Mouse (Mus musculus) limb, embryonic 11.5 days (tissue): ENCODE data around the gene Ptpn9. TPM values are rescaled to one million over a fixed set of nuclear protein-coding genes. Genes with fewer than 3 reads are reported as not detected.
"Not testable (repeated sequence)": the region's sequence is repeated elsewhere in the genome, so short reads cannot be mapped to it uniquely, and the experiment has no call there.

Experiments
- ATAC-seq: fragments of 200-750 bp; cut with Nextera tagmentation; 2 replicates; pipeline ENCODE4 v1.8.0; 2017; ENCODE audit warnings: low read depth; ENCODE audit not compliant: insufficient number of reproducible peaks, low FRiP score, low TSS enrichment
- DNase-seq: peaks from one replicate; pipeline ENCODE4 v3.0.0-alpha.2; 2015; ENCODE audit warnings: low spot score
- H3K27ac ChIP-seq: fragments of 300-500 bp; sonication (generic); replicated peaks from 2 replicates; pipeline ENCODE4 v1.5.1; 2014; ENCODE audit warnings: low read depth, mild to moderate bottlenecking, low read length
- H3K27me3 ChIP-seq: fragments of 300-500 bp; sonication (generic); 2 replicates; pipeline ENCODE4 v1.6.1; 2014; ENCODE audit warnings: mild to moderate bottlenecking, low read length, mixed read lengths; ENCODE audit not compliant: control insufficient read depth, insufficient read depth
- H3K36me3 ChIP-seq: fragments of 300-500 bp; sonication (generic); 2 replicates; pipeline ENCODE4 v1.6.1; 2014; ENCODE audit warnings: mild to moderate bottlenecking, low read length, moderate library complexity, mixed read lengths; ENCODE audit not compliant: control insufficient read depth, insufficient read depth
- H3K4me1 ChIP-seq: fragments of 300-500 bp; sonication (generic); 2 replicates; pipeline ENCODE4 v1.6.1; 2014; ENCODE audit warnings: low read length, mixed read lengths; ENCODE audit not compliant: control insufficient read depth, insufficient read depth
- H3K4me2 ChIP-seq: fragments of 300-500 bp; sonication (generic); 2 replicates; pipeline ENCODE4 v1.6.1; 2014; ENCODE audit warnings: low read depth, mild to moderate bottlenecking, moderate library complexity; ENCODE audit not compliant: severe bottlenecking
- H3K4me3 ChIP-seq: fragments of 300-500 bp; sonication (generic); 2 replicates; pipeline ENCODE4 v1.5.1; 2014; ENCODE audit warnings: low read depth, low read length
- H3K9ac ChIP-seq: fragments of 300-500 bp; sonication (generic); 2 replicates; pipeline ENCODE4 v1.6.1; 2014; ENCODE audit warnings: mild to moderate bottlenecking, low read length
- H3K9me3 ChIP-seq: fragments of 300-500 bp; sonication (generic); 2 replicates; pipeline ENCODE4 v1.6.1; 2016; ENCODE audit warnings: low read length; ENCODE audit not compliant: control insufficient read depth
- WGBS: fragments of 180-500 bp; shearing (Covaris S2); extraction: QIAGEN DNeasy Blood & Tissue Kit; methylation state at CpG from one replicate; pipeline ENCODE4 v1.1.7; 2014; 5-methylcytosine and 5-hydroxymethylcytosine counted together
- polyA plus RNA-seq: library from polyadenylated mRNA; unstranded; fragments of >200 nt; fragmentation: Nextera tagmentation; extraction: Ambion mirVana; gene quantifications from 2 replicates; pipeline ENCODE4 v1.2.1, GENCODE M21; 2014

Gene Ptpn9
- 40.5 and 44.0 TPM in 2 replicates for polyA plus RNA-seq

DNA sequence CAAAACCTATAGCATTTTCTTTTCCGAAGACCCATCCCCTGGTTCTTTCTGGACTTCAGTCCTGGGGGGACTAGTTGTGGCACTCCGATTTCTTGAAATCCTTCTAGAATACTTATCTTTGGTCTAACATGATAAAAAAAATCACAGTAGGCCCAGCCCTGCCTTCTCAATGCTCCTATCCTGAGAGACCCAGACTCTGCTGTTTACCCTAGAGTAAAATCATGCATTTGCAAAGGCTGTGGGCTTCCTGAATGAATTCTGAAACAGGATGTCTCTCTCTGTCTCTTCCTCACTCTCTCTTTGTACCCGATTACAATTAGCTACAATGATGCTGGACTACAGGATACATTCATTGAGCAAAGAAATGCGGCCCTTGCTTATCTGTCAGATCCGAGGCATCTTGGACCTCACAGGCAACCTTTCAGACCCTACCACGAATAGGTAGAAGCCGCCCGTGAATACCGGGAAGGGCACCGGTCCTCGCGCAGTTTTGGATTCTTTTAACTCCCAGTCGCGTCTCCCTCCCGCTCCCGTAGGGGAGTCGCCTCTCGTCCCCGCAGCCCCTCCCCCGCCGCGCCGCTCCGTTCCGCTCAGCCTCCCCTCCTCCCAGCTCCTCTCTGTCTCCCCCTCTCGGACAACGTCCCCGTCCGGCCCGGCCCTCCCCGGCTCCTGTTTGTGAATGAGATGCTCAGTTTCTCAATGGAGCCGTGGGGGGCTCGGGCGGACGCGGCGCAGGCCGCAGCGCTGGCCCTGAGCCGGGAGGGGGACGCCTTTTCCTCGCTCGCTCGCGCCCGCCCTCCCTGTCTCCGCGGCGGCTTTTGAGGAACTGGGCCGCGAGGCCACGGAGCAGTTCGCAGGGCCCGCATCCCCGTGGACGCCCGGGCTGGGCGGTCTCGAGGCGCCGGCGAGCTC, at the start of gene Ptpn9:
Ptpn9 (plus strand) TSS at position 638 of the 912 bp plus-strand sequence.
- H3K4me1 ChIP-seq, result no peaks in the 10 kb centered on the region
- peak within 1 kb of the TSS; percentile 93 for H3K4me3 ChIP-seq
- H3K27me3 ChIP-seq, result no peaks in the 10 kb centered on the region
- ATAC-seq, result peak; percentile 91
- peak within 1 kb of the TSS; percentile 98 for H3K9ac ChIP-seq
- DNase-seq, result peak; percentile 96
- H3K9me3 ChIP-seq, result no peaks in the 10 kb centered on the region
- WGBS, result 2% methylated on average over 62 of the region's 62 CpGs
- peak within 1 kb of the TSS; percentile 61 for H3K4me2 ChIP-seq
- no peaks in the 10 kb centered on the region for H3K36me3 ChIP-seq
- peak within 1 kb of the TSS; percentile 98 for H3K27ac ChIP-seq

DNA sequence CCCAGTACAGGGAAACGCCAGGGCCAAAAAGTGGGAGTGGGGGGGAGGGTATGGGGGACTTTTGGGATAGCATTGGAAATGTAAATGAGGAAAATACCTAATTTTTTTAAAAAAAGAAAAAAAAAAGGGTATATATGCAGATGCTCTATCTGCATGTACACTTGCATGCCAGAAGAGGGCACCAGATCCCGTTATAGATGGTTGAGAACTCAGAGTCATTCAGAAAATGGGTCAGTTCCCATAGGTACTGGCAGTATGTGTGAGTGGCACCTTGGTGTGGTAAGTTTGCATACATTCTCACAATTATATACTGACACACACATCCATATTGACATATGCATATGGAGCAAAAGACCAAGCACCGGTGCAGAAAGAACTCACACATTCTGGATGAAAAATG, 47.2 kb upstream of the Ptpn9 start:
- DNase-seq, result peak; percentile 59
- H3K9me3 ChIP-seq, H3K9ac ChIP-seq, H3K4me2 ChIP-seq, H3K27me3 ChIP-seq, H3K4me3 ChIP-seq, ATAC-seq, H3K4me1 ChIP-seq, H3K27ac ChIP-seq, H3K36me3 ChIP-seq: not testable (repeated sequence)
- 30% methylated on average over 3 of the region's 3 CpGs for WGBS

DNA sequence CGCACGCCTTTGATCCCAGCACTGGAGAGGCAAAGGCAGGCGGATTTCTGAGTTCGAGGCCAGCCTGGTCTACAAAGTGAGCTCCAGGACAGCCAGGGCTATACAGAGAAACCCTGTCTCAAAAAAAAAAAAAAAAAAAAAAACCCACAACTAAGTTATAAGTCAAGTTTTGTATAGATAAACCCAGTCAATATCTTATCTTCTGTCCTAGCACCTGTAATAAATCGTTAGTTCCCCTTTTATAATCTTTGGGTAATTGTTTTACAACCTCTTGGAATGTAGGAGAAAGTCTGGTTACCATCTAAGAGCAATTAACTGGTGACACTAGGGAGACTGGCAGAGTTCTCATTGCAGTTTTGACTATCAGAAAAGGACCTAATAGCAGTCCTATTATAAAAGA, 46.0 kb upstream of the Ptpn9 start:
- H3K9me3 ChIP-seq, H3K9ac ChIP-seq, DNase-seq, H3K4me3 ChIP-seq, H3K27ac ChIP-seq, ATAC-seq, H3K4me1 ChIP-seq, H3K27me3 ChIP-seq, H3K4me2 ChIP-seq, H3K36me3 ChIP-seq: not testable (repeated sequence)
- 34% methylated on average over 5 of the region's 5 CpGs for WGBS

DNA sequence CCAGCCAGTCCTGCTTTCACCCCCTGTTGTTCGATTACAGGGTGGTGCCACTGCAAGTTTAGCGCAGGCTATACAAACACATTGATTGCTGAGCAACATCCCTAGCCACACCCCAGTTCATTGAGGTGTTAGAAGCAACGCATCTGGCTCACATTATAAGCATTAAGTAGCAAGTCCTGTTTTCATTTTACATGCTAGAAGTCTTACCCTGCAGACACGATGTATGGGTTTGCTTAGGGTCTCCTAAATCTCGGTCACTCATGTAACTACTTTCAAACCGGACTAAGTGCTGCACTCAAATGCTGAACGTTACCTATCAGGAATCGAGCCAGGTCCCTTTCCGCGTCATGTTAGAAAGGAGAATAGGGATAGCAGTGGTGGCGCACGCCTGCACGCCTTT, 45.0 kb upstream of the Ptpn9 start:
- Histone ChIP-seq H3K4me3 (peak overlapping the region; percentile 15), H3K27ac (no peak overlapping the region), H3K36me3 (no peaks in the 10 kb centered on the region), H3K9ac (no peak overlapping the region; the same call in 1 of the 2 replicates), H3K9me3 (no peaks in the 10 kb centered on the region), H3K27me3 (no peaks in the 10 kb centered on the region), H3K4me1 (no peaks in the 10 kb centered on the region), H3K4me2 (peak overlapping the region; percentile 30; the same call in 1 of the 2 replicates)
- WGBS, result 14% methylated on average over 13 of the region's 13 CpGs
- DNase-seq (peak; percentile 40), ATAC-seq (no peak)

DNA sequence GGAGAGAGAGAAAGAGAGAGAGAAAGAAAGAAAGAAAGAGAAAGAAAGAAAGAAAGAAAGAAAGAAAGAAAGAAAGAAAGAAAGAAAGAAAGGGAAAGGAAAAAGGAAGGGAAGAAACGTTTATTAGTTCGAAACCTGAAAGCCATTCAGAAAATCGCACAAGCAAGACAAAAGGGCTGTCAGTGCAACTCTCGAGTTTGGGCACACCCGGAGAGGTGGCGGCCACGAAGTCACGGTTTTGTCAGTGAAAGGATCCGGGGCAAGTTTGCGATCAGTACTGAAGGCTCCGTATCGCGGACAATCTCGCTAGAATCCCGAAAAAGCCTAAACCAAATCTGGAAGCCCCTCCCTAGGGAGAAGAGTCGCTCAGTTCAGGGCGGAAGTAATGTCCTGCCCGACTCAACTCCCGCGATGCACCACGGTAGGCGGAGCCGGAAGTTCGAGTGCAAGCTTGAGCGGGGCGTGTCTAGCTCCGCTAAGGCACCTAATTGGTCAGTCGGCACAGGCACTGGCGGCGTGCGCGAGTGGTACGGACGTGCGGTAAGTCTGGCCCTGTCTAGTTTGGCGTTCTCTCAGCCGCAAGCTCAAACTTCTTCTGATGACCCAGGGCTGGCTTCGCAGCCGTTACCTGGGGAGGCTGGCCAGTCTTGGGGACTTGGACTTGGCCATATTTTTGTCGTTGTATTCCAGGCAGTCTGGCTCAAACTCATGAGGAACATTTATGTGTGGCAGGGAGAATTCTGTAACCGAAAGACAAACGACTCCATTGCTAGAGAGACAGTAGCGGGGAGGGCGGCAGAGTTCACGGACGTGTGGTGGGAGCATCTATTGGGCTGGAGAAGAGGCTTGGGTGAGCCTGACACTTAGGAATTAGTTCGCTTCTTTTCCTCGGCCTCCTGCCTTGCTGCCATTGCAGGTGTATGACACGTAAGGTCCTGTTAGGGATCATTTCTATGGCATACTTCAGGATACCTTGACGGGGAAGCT, 44.0 kb upstream of the Ptpn9 start, which contains the start of gene Snupn:
Snupn (plus strand) TSS at position 465 of the 987 bp plus-strand sequence.
- ATAC-seq, result peak; percentile 100
- H3K27ac ChIP-seq, result peak within 1 kb of the TSS; percentile 79
- no peaks in the 10 kb centered on the region for H3K9me3 ChIP-seq
- H3K36me3 ChIP-seq, result no peaks in the 10 kb centered on the region
- under 1% methylated on average over 50 of the region's 50 CpGs for WGBS
- DNase-seq, result peak; percentile 98
- no peaks in the 10 kb centered on the region for H3K4me1 ChIP-seq
- peak within 1 kb of the TSS; percentile 57 for H3K4me3 ChIP-seq
- peak within 1 kb of the TSS; percentile 86 for H3K4me2 ChIP-seq
- no peaks in the 10 kb centered on the region for H3K27me3 ChIP-seq
- peak within 1 kb of the TSS; percentile 66 for H3K9ac ChIP-seq

DNA sequence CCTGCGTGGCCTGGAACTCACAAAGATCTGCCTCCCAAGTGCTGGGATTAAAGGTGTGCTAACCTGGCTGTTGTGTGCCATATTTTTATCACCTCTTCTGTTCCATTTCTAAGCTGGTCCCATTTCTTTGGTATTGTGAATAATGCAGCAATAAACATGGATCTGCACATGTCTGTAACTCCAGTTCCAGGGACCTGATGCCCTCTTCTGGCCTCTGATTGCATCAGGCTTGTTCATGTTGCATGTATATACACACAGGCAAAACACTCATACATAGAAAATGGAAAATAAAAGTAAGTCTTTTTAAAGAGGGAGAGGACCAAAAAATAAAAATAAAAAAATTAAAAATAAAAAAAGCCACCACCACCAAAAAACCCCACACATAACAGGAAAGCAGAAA, 41.2 kb upstream of the Ptpn9 start:
- no peak for DNase-seq
- WGBS, result 89% methylated on average over 1 of the region's 1 CpGs
- no peak for ATAC-seq

DNA sequence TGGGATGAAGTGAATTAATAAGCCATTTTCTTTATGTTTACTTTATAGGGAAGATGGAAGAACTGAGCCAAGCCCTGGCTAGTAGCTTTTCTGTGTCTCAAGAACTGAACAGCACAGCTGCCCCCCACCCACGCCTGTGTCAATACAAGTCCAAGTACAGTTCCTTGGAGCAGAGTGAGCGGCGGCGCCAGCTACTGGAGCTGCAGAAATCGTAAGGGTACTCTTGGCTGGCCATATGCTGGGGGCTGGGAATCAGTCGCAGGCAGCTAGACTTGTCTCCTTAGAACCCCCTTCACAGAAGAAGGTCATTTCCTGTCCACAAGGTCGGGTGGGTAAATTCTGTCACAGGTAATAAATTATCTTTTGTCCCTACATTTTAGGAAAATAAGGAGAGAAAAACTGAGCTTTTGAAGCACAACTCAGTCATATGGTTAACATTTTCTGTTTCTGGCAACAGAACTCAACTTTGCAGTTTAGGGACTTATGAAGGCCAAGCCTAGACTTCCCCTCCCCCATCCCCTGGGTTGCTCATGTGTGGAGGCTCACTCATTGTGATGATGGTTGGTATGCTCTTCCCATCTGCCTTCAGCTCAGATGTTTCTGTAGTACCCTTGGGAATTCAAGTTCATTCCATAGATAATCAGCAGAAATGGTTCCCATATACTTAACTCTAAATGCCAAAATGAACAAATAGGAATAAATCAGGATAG, 37.6 kb upstream of the Ptpn9 start:
- no peak overlapping the region for H3K27ac ChIP-seq
- ATAC-seq, result no peak
- no peak overlapping the region for H3K4me3 ChIP-seq
- H3K9me3 ChIP-seq, result no peaks in the 10 kb centered on the region
- H3K4me1 ChIP-seq, result no peaks in the 10 kb centered on the region
- H3K27me3 ChIP-seq, result no peaks in the 10 kb centered on the region
- 46% methylated on average over 7 of the region's 7 CpGs for WGBS
- peak; percentile 40 for DNase-seq
- H3K36me3 ChIP-seq, result 0 out of 2 replicates have a peak, but pooled peaks cover 2% of the 10 kb centered on the region
- no peak overlapping the region for H3K4me2 ChIP-seq
- H3K9ac ChIP-seq, result no peak overlapping the region

More for the DNA sequence above, 41.2 kb upstream of the Ptpn9 start:
- H3K36me3 ChIP-seq, result 0 out of 2 replicates have a peak, but pooled peaks cover 2% of the 10 kb centered on the region
- H3K27ac ChIP-seq, result no peak overlapping the region
- no peak overlapping the region for H3K4me2 ChIP-seq
- no peaks in the 10 kb centered on the region for H3K4me1 ChIP-seq
- no peak overlapping the region for H3K4me3 ChIP-seq
- H3K9ac ChIP-seq, result no peak overlapping the region
- H3K27me3 ChIP-seq, result no peaks in the 10 kb centered on the region
- H3K9me3 ChIP-seq, result no peaks in the 10 kb centered on the region
